Mouse (Mus musculus): ENCODE data around the gene Fntb. TPM values are rescaled to one million over a fixed set of nuclear protein-coding genes. Genes with fewer than 3 reads are reported as not detected.
"Not testable (repeated sequence)": the region's sequence is repeated elsewhere in the genome, so short reads cannot be mapped to it uniquely, and the experiment has no call there.

The Fntb gene
- total RNA-seq, 2 experiments from 2014 or later, result 24.0 to 24.1 TPM

DNA sequence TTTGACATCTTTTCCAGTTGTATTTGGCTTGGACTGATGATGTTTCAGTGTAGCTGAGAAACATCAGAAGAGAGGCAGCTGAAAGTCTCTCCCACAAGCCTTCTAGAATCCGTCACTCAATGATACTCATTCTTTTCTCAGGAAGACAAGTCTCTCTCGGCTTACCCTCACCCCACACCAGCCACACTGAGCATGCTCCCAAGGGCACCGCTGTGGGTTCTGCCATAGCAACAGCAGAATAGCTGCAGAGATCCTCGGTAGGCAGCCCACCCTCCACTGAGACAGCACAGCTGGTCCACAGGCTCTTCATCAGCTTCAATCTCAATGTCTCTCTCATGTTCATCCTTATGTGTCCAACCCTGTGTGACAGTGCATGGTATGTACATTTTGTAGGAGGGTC, 59.9 kb downstream of the Fntb start:
- DNase-seq (ENCODE audit: low spot score in 2 of 2), result no peak

- no peak for DNase-seq (ENCODE audit: low spot score in 2 of 2)
Observed at GRCm38 (mm10) chr12:76832704-76833103, 67.3 kb downstream of the Fntb start.

DNA sequence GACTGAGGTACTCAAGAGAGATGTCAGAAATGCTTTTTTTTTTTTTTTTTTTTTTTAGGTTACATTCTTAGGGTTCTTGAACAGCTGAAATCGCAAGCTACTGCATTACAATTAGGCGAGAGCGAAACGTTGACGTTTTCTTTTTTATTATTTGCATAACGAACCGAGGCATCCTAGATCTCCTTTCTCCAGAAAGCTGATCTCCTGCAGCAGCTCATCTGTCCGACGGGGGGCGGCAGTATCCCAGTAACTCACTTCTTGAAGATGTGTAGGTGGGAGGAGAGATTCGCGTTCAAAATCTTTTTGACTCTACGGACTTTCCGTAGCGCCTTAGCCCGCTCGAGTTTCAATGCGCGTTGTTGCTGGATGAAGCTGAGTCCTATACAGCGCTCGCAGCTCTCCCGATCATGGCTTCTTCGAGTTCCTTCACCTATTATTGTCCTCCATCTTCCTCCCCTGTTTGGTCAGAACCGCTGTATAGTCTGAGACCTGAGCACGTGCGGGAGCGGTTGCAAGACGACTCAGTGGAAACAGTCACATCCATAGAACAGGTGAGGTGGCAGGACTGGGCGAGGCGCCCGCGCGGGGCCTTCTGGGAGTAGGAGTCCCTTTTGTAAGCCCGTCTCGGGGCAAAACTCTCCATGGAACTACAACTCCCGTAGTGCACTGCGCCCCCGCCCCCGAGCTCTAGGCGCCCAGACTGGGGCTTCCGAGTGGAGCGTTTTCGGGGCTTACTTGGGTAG, 71.9 kb downstream of the Fntb start:
- peak; percentile 96 to 99 for DNase-seq (ENCODE audit: low spot score in 2 of 2)

GRCm38 (mm10) chr12:76837844-76838650, 72.7 kb downstream of the Fntb start:
- no peak for DNase-seq (ENCODE audit: low spot score in 2 of 2)

DNA sequence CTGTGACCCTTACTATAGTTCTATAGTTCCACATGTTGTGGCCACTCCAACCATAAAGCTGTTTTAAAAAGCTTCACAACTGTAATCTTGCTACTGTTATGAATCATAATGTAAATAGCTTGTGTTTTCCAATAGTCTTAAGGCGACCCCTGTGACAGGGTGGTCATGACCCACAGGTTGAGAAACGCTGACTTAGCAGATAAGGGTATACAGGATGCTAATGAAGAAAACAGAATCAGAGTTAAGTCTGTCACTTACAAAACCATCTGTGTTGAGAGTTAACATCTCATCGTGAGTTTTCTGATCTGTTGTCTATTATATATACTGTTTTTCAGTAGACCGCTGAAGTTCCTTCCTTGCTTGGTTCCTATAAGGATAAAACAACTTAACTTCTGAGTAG, 73.9 kb downstream of the Fntb start:
- no peak for DNase-seq (ENCODE audit: low spot score in 2 of 2)

DNA sequence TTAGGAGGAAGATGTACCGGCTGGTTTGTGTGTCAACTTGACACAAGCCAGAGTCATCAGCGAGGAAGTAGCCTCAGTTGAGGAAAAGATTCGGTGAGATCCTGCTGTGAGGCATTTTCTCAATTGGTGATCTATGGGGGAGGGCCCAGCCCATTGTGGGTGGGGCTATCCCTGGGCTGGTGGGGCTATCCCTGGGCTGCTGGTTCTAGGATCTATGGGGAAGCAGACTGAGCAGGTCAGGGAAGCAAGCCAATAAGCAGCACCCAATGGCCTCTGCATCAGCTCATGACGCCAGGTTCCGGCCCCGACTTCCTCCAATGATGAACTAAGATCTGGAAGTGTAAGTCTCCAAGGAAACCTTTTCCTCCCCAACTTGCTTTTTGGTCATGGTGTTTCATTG, 74.7 kb downstream of the Fntb start:
- no peak for DNase-seq (ENCODE audit: low spot score in 2 of 2)

GRCm38 (mm10) chr12:76844346-76845061, 79.1 kb downstream of the Fntb start:
- DNase-seq (ENCODE audit: low spot score in 2 of 2), result no peak

DNA sequence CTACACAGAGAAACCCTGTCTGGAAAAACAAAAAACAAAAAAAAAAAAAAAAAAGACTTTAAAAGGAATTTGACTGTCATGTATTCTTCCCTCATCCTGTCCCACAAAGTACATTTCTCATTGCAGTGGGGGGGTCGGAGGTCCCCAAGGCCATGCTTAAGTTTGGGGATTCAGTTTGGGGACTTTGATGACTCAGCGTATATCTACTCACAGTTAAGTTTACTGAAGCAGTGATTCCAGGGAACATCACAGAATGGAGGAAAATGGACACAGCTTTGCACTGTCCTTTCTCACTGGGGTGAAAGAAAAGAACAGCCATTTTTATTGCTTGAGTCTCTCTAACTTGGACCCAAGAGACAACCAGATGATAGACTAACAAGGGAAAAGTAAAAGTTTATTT, 87.0 kb downstream of the Fntb start:
- DNase-seq (ENCODE audit: low spot score in 2 of 2), result no peak

DNA sequence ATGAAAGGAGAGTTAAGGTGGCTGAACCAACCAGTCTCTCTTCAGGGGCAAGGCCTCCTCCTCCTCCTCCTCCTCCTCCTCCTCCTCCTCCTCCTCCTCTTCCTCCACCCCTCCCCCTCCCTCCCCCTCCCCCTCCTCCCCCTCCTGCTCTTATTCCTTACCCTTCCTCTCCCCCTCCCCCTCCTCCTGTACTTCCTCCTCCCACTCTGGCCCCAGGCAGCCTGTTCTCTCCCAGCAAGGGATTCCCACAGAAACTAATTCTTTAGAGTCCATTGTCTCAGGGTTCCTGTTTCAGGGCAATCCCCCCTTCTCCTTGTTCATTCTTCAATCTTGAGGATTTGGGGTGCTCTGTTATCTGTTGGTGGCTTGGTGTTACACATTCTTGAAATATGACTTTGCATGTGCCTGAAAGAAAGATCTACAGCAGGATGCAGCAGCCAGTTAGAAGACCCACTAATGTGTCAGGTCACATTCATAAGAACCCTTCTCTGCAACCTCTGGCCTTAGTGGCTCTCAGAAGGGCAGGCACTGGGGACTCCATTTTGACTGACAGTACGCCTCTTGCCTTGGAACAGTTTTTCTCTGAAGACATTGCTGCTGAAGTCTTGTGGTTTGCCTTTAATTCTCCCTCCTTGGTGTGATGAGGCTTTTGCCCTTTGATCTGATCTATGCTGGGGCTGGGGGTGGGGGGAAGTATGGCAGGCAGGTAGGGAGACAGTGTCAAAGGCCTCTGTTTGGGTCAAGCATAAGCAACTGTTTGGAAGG, 88.2 kb downstream of the Fntb start:
- DNase-seq (ENCODE audit: low spot score in 2 of 2), result no peak

- no peak for DNase-seq (ENCODE audit: low spot score in 2 of 2)
Observed at GRCm38 (mm10) chr12:76857087-76857486, 91.7 kb downstream of the Fntb start.

GRCm38 (mm10) chr12:76858788-76859187, 93.4 kb downstream of the Fntb start:
- not testable (repeated sequence) for DNase-seq (ENCODE audit: low spot score in 2 of 2)

DNA sequence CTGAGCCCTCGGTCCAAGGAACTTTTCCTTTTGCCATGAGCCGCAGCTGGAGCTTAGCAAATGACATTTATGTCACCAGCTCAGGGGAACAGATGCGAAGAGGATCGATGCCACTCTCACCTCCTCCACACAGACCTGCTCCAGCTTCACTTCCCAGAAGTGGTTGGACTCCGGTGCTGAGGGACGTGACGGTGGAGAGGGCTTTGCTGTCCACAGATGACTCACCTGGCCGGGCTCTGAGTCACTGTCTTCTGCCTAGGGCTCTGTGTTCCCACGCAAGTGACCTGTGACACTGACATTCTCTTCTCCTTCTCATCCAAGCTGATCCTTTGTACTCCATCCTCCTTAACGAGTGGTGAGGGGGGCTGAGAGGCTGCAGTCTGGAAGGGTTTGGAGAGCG, 98.3 kb downstream of the Fntb start:
- DNase-seq (ENCODE audit: low spot score in 2 of 2), result no peak

DNA sequence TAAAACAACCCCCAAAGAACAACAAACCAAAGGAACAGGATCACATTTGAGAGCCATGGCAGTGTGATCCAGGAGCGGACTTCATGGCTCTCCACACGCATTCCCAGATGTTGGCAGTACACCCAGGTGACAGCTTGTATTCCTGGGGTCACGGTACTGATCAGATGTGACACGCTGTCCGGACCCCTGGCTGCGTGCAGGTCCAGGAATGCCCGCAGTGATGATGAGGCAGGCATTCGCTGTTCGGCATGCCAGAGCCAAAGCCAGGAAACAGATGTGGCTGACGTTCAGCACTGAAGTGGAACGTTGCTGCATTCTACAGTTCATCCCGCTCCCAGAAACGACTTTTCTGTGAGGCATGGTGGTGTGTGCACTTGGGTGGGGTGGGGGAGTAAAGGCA, 99.9 kb downstream of the Fntb start:
- no peak for DNase-seq (ENCODE audit: low spot score in 2 of 2)

GRCm38 (mm10) chr12:76867586-76868280, 102.3 kb downstream of the Fntb start:
- no peak for DNase-seq (ENCODE audit: low spot score in 2 of 2)

GRCm38 (mm10) chr12:76868463-76869198, 103.2 kb downstream of the Fntb start:
- no peak for DNase-seq (ENCODE audit: low spot score in 2 of 2)

- no peak for DNase-seq (ENCODE audit: low spot score in 2 of 2)
Observed at GRCm38 (mm10) chr12:76869561-76869960, 104.2 kb downstream of the Fntb start.

- DNase-seq (ENCODE audit: low spot score in 2 of 2), result no peak
Observed at GRCm38 (mm10) chr12:76872767-76873316, 107.5 kb downstream of the Fntb start.

DNA sequence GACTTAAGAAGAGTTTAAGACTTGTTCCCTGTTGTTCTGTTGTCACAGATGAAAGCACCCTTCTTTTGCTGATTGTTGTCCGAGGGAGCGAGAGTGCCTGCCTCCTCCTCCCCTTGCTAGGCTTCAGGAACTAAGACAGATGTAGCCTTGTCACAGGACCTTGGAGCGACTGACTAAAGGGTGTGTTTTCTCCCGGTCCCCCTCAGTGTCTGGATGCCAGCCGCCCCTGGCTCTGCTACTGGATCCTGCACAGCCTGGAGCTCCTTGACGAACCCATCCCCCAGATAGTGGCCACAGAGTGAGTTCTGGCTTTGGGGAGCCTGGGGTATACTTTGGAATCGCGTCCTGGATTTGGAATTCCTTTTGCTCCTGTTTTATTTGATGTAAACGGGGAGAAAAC, 109.4 kb downstream of the Fntb start:
- no peak for DNase-seq (ENCODE audit: low spot score in 2 of 2)

DNA sequence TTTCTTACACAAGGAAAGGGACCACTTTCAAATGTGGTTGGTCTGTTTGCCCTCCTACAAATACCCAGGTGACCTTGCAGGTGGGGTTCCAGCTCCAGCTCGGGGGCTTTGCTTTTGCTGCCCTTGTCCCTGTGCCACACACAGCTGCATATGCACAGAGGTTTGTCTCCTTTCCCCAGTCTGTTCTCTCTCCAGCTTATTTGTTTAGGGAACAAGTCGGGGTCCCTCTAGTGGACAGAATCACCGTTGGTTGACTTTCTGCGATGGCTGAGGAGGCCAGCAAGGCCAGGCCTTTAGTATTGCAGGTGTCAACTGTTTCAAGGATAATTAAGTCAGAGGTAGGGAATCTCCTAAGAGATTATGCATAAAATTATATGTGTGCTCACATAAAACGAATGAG, 113.9 kb downstream of the Fntb start:
- peak in 1 of 2 experiments; percentile 58 for DNase-seq (ENCODE audit: low spot score in 2 of 2)

DNA sequence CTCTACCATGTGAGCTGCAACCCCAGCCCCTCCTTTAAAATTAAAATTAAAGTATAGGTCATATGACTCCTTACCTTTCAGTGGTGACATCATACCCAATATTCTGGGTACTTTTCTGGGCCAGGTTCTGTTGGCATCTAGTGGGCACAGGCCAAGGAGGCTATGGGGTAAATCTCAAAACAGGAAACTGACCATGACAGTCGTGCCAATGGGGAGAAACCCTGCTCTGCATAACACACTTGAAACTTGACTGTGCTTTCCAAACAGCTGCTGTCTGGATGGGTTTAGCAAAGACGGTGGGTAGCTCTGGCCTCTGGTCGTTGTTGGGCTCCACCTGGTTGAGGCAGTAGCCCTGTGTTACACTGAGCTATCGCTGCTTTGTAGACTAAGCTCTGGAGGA, 114.7 kb downstream of the Fntb start:
- DNase-seq (ENCODE audit: low spot score in 2 of 2), result no peak

Data from gastrocnemius, postnatal 4 days (tissue).